Mouse (Mus musculus): ENCODE measurements around the gene Aldh2.
"Not testable (repeated sequence)": the region's sequence is repeated elsewhere in the genome, so short reads cannot be mapped to it uniquely, and the experiment has no call there.

Gene Aldh2

GRCm38 (mm10) chr5:121549196-121549595 is 44.4 kb downstream of the Aldh2 start:
- DNase-seq (ENCODE audit: low read depth, low spot score) = no peak

- DNase-seq (ENCODE audit: low read depth, low spot score) = no peak
Observed at GRCm38 (mm10) chr5:121547084-121547483, 46.5 kb downstream of the Aldh2 start.

GRCm38 (mm10) chr5:121546530-121546895 is 47.1 kb downstream of the Aldh2 start:
- peak; percentile 86 for DNase-seq (ENCODE audit: low read depth, low spot score)

GRCm38 (mm10) chr5:121545793-121546529 is 47.7 kb downstream of the Aldh2 start, which contains the start of gene Mapkapk5:
Gene Mapkapk5, minus strand, starts transcription at chr5:121545905.
- DNase-seq (ENCODE audit: low read depth, low spot score) = peak; percentile 98

GRCm38 (mm10) chr5:121544910-121545792 is 48.5 kb downstream of the Aldh2 start, which contains the start of the genes Adam1a and Gm42878:
Gene Adam1a, minus strand, starts transcription at chr5:121545482.
Gene Gm42878, minus strand, starts transcription at chr5:121545482.
- peak; percentile 33 for DNase-seq (ENCODE audit: low read depth, low spot score)

GRCm38 (mm10) chr5:121543370-121543769 is 50.3 kb downstream of the Aldh2 start:
- DNase-seq (ENCODE audit: low read depth, low spot score) = no peak

- DNase-seq (ENCODE audit: low read depth, low spot score) = peak; percentile 57
Observed at GRCm38 (mm10) chr5:121541235-121541634, 52.4 kb downstream of the Aldh2 start.

- DNase-seq (ENCODE audit: low read depth, low spot score) = no peak
Observed at GRCm38 (mm10) chr5:121540066-121540465, 53.6 kb downstream of the Aldh2 start.

- no peak for DNase-seq (ENCODE audit: low read depth, low spot score)
Observed at GRCm38 (mm10) chr5:121537588-121537987, 56.0 kb downstream of the Aldh2 start.

- peak; percentile 62 for DNase-seq (ENCODE audit: low read depth, low spot score)
Observed at GRCm38 (mm10) chr5:121536921-121537555, 56.6 kb downstream of the Aldh2 start.

GRCm38 (mm10) chr5:121535116-121535515 is 58.5 kb downstream of the Aldh2 start:
- no peak for DNase-seq (ENCODE audit: low read depth, low spot score)

- peak; percentile 49 for DNase-seq (ENCODE audit: low read depth, low spot score)
Observed at GRCm38 (mm10) chr5:121534521-121534920, 59.1 kb downstream of the Aldh2 start.

GRCm38 (mm10) chr5:121526961-121527360 is 66.7 kb downstream of the Aldh2 start:
- DNase-seq (ENCODE audit: low read depth, low spot score) = no peak

- DNase-seq (ENCODE audit: low read depth, low spot score) = no peak
Observed at GRCm38 (mm10) chr5:121526526-121526925, 67.1 kb downstream of the Aldh2 start.

GRCm38 (mm10) chr5:121525774-121526450 is 67.7 kb downstream of the Aldh2 start:
- no peak for DNase-seq (ENCODE audit: low read depth, low spot score)

- DNase-seq (ENCODE audit: low read depth, low spot score) = not testable (repeated sequence)
Observed at GRCm38 (mm10) chr5:121519758-121520157, 73.9 kb downstream of the Aldh2 start.

GRCm38 (mm10) chr5:121518983-121519382 is 74.6 kb downstream of the Aldh2 start:
- no peak for DNase-seq (ENCODE audit: low read depth, low spot score)
